Mouse (Mus musculus) heart, adult 8-10 months (tissue): ENCODE data around the gene Moap1. TPM values are rescaled to one million over a fixed set of nuclear protein-coding genes. Genes with fewer than 3 reads are reported as not detected.

ENCODE experiments used
- DNase-seq: peaks from one replicate; pipeline ENCODE4 v3.0.0; 2022; ENCODE audit warnings: low spot score
- total RNA-seq, 4 experiments: library from RNA; stranded (reverse); gene quantifications; 2 replicates each; pipeline ENCODE4 v1.2.4; 2022

Moap1 gene
- total RNA-seq, result 1 to 10 TPM; 5.9 to 7.3 (median 6.6) TPM

- DNase-seq, result peak; percentile 90
Measured at GRCm38 (mm10) chr12:102743589-102744574, at the start of gene Moap1, which contains the start of gene Tmem251. Moap1 (minus strand) TSS chr12:102743661. Tmem251 (plus strand) TSS chr12:102743762.

GRCm38 (mm10) chr12:102787927-102788326 is 44.5 kb upstream of the Moap1 start:
- no peak for DNase-seq

- DNase-seq, result no peak
Measured at GRCm38 (mm10) chr12:102785593-102785985, 42.1 kb upstream of the Moap1 start.

GRCm38 (mm10) chr12:102784899-102785592 is 41.6 kb upstream of the Moap1 start:
- no peak for DNase-seq

- DNase-seq, result no peak
Measured at GRCm38 (mm10) chr12:102782841-102783240, 39.4 kb upstream of the Moap1 start.

- DNase-seq, result no peak
Measured at GRCm38 (mm10) chr12:102779452-102779851, 36.0 kb upstream of the Moap1 start.

GRCm38 (mm10) chr12:102778151-102778550 is 34.7 kb upstream of the Moap1 start:
- DNase-seq, result no peak

GRCm38 (mm10) chr12:102776035-102776434 is 32.6 kb upstream of the Moap1 start:
- no peak for DNase-seq

- DNase-seq, result no peak
Measured at GRCm38 (mm10) chr12:102772676-102773075, 29.2 kb upstream of the Moap1 start.

GRCm38 (mm10) chr12:102771601-102772000 is 28.1 kb upstream of the Moap1 start:
- no peak for DNase-seq

GRCm38 (mm10) chr12:102769000-102769399 is 25.5 kb upstream of the Moap1 start:
- DNase-seq, result no peak

GRCm38 (mm10) chr12:102763696-102764095 is 20.2 kb upstream of the Moap1 start:
- DNase-seq, result no peak

GRCm38 (mm10) chr12:102761668-102762067 is 18.2 kb upstream of the Moap1 start:
- no peak for DNase-seq

- no peak for DNase-seq
Measured at GRCm38 (mm10) chr12:102758936-102759335, 15.5 kb upstream of the Moap1 start.

GRCm38 (mm10) chr12:102758403-102758756 is 14.9 kb upstream of the Moap1 start, which contains the start of gene Gm20604:
Gm20604 (minus strand) TSS chr12:102758672.
- DNase-seq, result no peak

GRCm38 (mm10) chr12:102757689-102758402 is 14.4 kb upstream of the Moap1 start, which contains the start of the genes Gm28051, Gon7 and Ubr7:
Gm28051 (minus strand) TSS chr12:102757765.
Gon7 (minus strand) TSS chr12:102757803.
Ubr7 (plus strand) TSS chr12:102757967.
- DNase-seq, result peak; percentile 96

- DNase-seq, result no peak
Measured at GRCm38 (mm10) chr12:102757055-102757688, 13.7 kb upstream of the Moap1 start.

- DNase-seq, result no peak
Measured at GRCm38 (mm10) chr12:102756304-102756703, 12.8 kb upstream of the Moap1 start.

- DNase-seq, result no peak
Measured at GRCm38 (mm10) chr12:102748256-102748655, 4.8 kb upstream of the Moap1 start.

- DNase-seq, result no peak
Measured at GRCm38 (mm10) chr12:102744839-102745238, 1.4 kb upstream of the Moap1 start.

- no peak for DNase-seq
Measured at GRCm38 (mm10) chr12:102743036-102743588, 349 bp downstream of the Moap1 start.
